Mouse (Mus musculus): Measurements from ENCODE around the gene Enthd1.

DNA sequence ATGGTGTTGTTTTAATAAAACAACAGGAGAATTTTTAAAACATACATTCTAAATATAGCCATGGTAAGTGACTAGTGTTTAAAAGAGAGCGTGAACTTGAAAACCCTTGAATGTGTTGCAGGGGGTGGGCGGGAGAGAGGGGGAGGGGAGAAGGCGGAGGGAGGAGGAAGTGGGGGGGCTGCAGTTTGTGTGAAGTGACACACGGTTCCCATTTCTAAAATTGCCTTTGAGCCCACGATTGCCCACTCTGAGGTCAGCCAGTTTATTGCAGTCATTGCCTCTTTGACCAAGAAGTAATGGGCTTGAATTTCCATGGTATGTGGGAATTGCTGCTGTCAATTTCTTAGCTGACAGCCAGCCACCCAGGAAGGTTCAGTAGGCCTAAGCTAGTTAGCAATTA, 48.9 kb upstream of the Enthd1 start:
- no peak for TF ChIP-seq CTCF (IDR thresholded peaks at IDR 0.05; ENCODE audit: borderline replicate concordance, control insufficient read depth, extremely low read depth, insufficient read depth, low read length, poor library complexity)
- TF ChIP-seq POLR2A (IDR thresholded peaks at IDR 0.05; ENCODE audit: control insufficient read depth, extremely low read depth, insufficient read depth, low read length, poor library complexity) = no peak
